Mouse (Mus musculus) stomach, postnatal 0 days (tissue): ENCODE measurements around the gene Ccdc184. TPM values are rescaled to one million over a fixed set of nuclear protein-coding genes. Genes with fewer than 3 reads are reported as not detected.
A peak's percentile ranks its signal among the peaks of the same experiment; 100 is the strongest.

Experiments used
- ATAC-seq: fragments of 200-750 bp; cut with Nextera tagmentation; 2 replicates; pipeline ENCODE4 v1.8.0; 2017; ENCODE audit not compliant: low FRiP score, low TSS enrichment
- DNase-seq: peaks from one replicate; pipeline ENCODE4 v3.0.0-alpha.2; 2016; ENCODE audit warnings: low spot score
- H3K27ac ChIP-seq: fragments of 300-500 bp; sonication (generic); replicated peaks from 2 replicates; pipeline ENCODE4 v1.5.1; 2014; ENCODE audit warnings: mild to moderate bottlenecking, control low read depth
- H3K27me3 ChIP-seq: fragments of 300-500 bp; sonication (generic); 2 replicates; pipeline ENCODE4 v1.6.1; 2014; ENCODE audit warnings: low read length; ENCODE audit not compliant: control insufficient read depth, insufficient read depth
- H3K36me3 ChIP-seq: fragments of 300-500 bp; sonication (generic); 2 replicates; pipeline ENCODE4 v1.6.1; 2014; ENCODE audit warnings: low read length, mixed read lengths; ENCODE audit not compliant: control insufficient read depth, insufficient read depth
- H3K4me1 ChIP-seq: fragments of 300-500 bp; sonication (generic); replicated peaks from 2 replicates; pipeline ENCODE4 v1.6.1; 2014; ENCODE audit warnings: antibody characterized with exemption; ENCODE audit not compliant: control insufficient read depth, insufficient read depth
- H3K4me2 ChIP-seq: fragments of 300-500 bp; sonication (generic); replicated peaks from 2 replicates; pipeline ENCODE4 v1.6.1; 2014; ENCODE audit warnings: low read depth, mild to moderate bottlenecking, control low read depth, moderate library complexity
- H3K4me3 ChIP-seq: fragments of 300-500 bp; sonication (generic); 2 replicates; pipeline ENCODE4 v1.5.1; 2014; ENCODE audit warnings: low read depth, low read length, control low read depth
- H3K9ac ChIP-seq: fragments of 300-500 bp; sonication (generic); 2 replicates; pipeline ENCODE4 v1.6.1; 2014; ENCODE audit warnings: mild to moderate bottlenecking, low read length, control low read depth, mixed read lengths
- H3K9me3 ChIP-seq: fragments of 300-500 bp; sonication (generic); 2 replicates; pipeline ENCODE4 v1.6.1; 2016; ENCODE audit warnings: low read length; ENCODE audit not compliant: control insufficient read depth
- CTCF ChIP-seq: IDR thresholded peaks from 2 replicates; pipeline ENCODE4 v1.5.1; 2016; ENCODE audit warnings: antibody characterized with exemption, low read depth, mild to moderate bottlenecking, moderate library complexity
- EP300 ChIP-seq: optimal IDR thresholded peaks from 2 replicates; pipeline ENCODE3; 2016; ENCODE audit warnings: antibody characterized with exemption
- WGBS: fragments of 180-500 bp; shearing (Covaris S2); extraction: QIAGEN DNeasy Blood & Tissue Kit; methylation state at CpG from one replicate; pipeline ENCODE4 v1.1.7; 2014; 5-methylcytosine and 5-hydroxymethylcytosine counted together
- polyA plus RNA-seq: library from polyadenylated mRNA; unstranded; fragments of >200 nt; fragmentation: Nextera tagmentation; extraction: Ambion mirVana; gene quantifications from 2 replicates; pipeline ENCODE4 v1.2.1, GENCODE M21; 2015

Gene Ccdc184
- polyA plus RNA-seq, 1 experiment from 2014 or later, result 0.95 TPM

DNA sequence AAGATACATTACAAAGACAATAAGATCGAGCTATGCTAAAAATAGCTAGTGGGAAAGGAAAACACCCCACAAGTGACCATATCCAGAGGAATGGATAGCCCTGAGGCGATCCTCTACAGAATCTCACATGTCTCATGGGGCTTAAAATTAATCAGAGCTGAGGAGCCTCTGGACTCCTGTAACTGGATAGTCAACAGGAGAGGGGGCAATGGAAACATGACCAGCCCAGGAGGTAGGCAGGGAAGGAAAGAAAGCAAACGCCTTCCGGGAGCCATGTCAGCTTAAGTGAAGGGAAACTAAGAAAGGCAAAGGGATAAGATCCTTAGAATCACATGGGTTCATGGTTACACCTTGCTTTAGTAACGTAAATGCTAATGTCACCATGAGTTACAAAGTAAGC, 26.1 kb upstream of the Ccdc184 start:
- 86% methylated on average over 5 of the region's 5 CpGs for WGBS
- no peaks in the 10 kb centered on the region for H3K27me3 ChIP-seq
- TF ChIP-seq EP300 (no peak), CTCF (no peak)

DNA sequence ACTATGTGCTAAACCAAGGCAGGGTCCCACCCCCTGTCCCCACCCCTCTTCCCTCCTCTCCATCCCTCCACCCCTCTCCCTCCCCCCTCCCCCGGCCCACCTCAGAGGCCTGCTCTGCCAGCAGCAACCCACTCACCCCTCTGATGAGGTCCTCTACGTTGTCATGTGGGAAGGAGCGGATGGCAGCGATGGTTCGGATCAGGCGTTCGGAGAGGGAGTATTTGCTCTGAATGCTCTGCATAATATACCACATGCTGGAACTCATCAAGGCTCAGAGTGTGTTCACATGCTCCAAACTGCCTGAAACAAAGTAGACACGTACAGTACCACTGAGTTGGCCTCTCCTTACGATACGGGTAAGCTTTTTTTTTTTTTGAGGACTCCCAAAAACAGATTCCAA, 24.4 kb upstream of the Ccdc184 start:
- H3K27ac ChIP-seq, result no peak overlapping the region
- H3K4me1 ChIP-seq, result 0 out of 2 replicates have a peak, but pooled peaks cover 2% of the 10 kb centered on the region
- no peak for TF ChIP-seq CTCF
- no peak for TF ChIP-seq EP300
- no peak overlapping the region for H3K4me2 ChIP-seq
- no peak for ATAC-seq
- H3K4me3 ChIP-seq, result no peak overlapping the region
- WGBS, result 88% methylated on average over 10 of the region's 10 CpGs
- H3K27me3 ChIP-seq, result no peaks in the 10 kb centered on the region
- H3K36me3 ChIP-seq, result peaks cover 4% of the 10 kb centered on the region
- no peaks in the 10 kb centered on the region for H3K9me3 ChIP-seq
- DNase-seq, result no peak
- no peak overlapping the region for H3K9ac ChIP-seq

More for the DNA sequence above, 26.1 kb upstream of the Ccdc184 start:
- H3K4me1 ChIP-seq, result 0 out of 2 replicates have a peak, but pooled peaks cover 2% of the 10 kb centered on the region
- H3K9me3 ChIP-seq, result no peaks in the 10 kb centered on the region
- no peak overlapping the region for H3K4me2 ChIP-seq
- H3K4me3 ChIP-seq, result no peak overlapping the region
- DNase-seq (no peak), ATAC-seq (no peak)
- no peak overlapping the region for H3K9ac ChIP-seq
- H3K27ac ChIP-seq, result no peak overlapping the region
- peaks cover 6% of the 10 kb centered on the region for H3K36me3 ChIP-seq

DNA sequence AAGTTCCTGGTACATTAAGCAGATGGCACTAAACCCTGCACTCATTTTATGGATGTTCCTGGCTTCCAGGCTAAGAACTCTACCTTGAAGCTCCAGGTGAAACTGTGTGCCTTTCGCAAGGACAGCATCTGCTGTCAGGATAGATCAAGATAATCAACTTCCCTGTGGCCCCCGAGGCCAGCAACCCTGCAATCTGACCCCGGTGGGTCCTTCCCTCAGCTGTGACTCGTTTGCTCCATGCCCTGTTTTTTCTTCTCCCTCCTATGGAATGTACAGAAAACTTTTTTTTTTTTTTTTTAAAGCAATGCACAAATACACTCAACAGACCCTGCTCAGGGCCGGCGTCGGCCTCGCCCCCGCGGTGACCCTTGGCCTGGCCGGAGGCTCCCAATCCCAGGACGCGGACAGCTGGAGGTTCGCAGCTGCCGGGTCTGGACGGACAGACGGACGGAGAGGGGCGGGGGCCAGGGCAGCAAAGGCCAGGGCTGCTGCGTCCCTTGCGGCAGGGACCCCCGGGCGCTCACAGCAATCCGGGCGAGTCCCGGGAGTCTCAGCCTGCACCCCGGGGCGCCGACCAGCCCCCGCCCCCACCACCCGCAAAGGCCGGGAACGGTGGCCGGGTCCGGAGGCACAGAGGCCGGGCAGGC, 22.0 kb upstream of the Ccdc184 start:
- H3K27ac ChIP-seq, result peak overlapping the region; percentile 84
- peak overlapping the region; percentile 94 for H3K4me3 ChIP-seq
- 0 out of 2 replicates have a peak, but pooled peaks cover 2% of the 10 kb centered on the region for H3K4me1 ChIP-seq
- no peaks in the 10 kb centered on the region for H3K9me3 ChIP-seq
- DNase-seq (no peak), ATAC-seq (peak; percentile 66)
- no peaks in the 10 kb centered on the region for H3K27me3 ChIP-seq
- TF ChIP-seq CTCF, result no peak
- TF ChIP-seq EP300, result no peak
- H3K4me2 ChIP-seq, result peak overlapping the region; percentile 93
- WGBS, result under 1% methylated on average over 32 of the region's 36 CpGs
- peak overlapping the region; percentile 96 for H3K9ac ChIP-seq
- no peaks in the 10 kb centered on the region; the same call in 1 of the 2 replicates for H3K36me3 ChIP-seq

DNA sequence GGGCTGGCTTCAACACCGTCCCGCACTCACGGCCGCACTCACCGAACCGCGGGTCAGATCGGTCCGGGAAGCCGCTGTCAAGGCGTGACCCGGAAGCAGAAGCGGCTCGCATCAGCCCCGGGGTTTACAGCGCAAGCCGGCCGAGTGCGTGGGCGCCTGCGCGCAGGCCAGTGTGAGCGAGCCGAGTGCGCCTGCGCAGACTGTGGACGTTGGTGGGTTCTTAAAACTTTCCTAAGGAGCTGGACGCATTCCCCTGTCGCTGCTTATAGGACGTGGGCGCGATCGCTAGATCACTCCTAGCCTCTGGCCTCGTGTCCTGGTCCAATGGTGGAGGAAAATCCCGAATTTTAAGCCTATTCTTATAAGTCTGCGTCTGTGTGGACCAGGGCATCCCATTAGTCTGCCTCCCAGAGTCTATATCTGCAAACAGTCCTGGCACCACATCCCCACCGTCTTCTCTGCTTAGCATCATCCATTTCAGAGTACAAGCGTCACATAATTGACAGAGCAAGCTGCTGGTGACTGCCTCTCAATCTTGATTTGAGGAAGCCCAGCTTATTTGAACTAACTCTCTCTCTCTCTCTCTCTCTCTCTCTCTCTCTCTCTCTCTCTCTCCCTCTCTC, 21.3 kb upstream of the Ccdc184 start:
- peak; percentile 93 for DNase-seq
- ATAC-seq, result peak; percentile 98
- WGBS, result under 1% methylated on average over 38 of the region's 38 CpGs

DNA sequence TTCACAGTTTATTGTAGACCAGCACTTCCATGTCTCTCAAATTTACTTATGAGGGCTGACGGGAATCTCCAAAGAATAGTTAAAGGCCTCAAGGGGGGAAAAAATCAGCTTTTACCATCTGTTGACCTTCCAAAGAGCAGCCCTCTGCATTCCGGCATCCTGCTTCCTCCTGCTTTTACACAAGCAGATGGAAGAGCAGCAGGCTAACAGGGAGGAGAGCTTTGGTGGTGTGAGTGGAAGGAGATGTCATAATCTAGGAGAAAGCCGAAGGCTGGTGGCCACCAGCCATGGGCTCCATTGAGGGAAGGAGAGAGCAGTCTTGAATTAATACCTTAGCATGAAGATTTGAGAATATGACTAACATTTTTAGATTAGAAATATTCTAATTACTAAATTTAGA, 18.6 kb upstream of the Ccdc184 start:
- H3K9me3 ChIP-seq, result no peaks in the 10 kb centered on the region
- H3K4me2 ChIP-seq, result no peak overlapping the region
- no peak overlapping the region for H3K27ac ChIP-seq
- no peak for TF ChIP-seq CTCF
- no peak for TF ChIP-seq EP300
- ATAC-seq, result no peak
- no peaks in the 10 kb centered on the region for H3K36me3 ChIP-seq
- H3K4me1 ChIP-seq, result 0 out of 2 replicates have a peak, but pooled peaks cover 2% of the 10 kb centered on the region
- H3K9ac ChIP-seq, result no peak overlapping the region
- no peak overlapping the region for H3K4me3 ChIP-seq
- WGBS, result 75% methylated on average over 3 of the region's 3 CpGs
- H3K27me3 ChIP-seq, result no peaks in the 10 kb centered on the region
- no peak for DNase-seq

More for the DNA sequence above, 21.3 kb upstream of the Ccdc184 start:
- TF ChIP-seq EP300, result no peak
- no peak for TF ChIP-seq CTCF
- Histone ChIP-seq H3K36me3 (no peaks in the 10 kb centered on the region), H3K4me3 (peak overlapping the region; percentile 94), H3K9me3 (no peaks in the 10 kb centered on the region), H3K9ac (peak overlapping the region; percentile 96), H3K27me3 (no peaks in the 10 kb centered on the region), H3K4me1 (0 out of 2 replicates have a peak, but pooled peaks cover 2% of the 10 kb centered on the region), H3K4me2 (peak overlapping the region; percentile 93), H3K27ac (peak overlapping the region; percentile 84)

DNA sequence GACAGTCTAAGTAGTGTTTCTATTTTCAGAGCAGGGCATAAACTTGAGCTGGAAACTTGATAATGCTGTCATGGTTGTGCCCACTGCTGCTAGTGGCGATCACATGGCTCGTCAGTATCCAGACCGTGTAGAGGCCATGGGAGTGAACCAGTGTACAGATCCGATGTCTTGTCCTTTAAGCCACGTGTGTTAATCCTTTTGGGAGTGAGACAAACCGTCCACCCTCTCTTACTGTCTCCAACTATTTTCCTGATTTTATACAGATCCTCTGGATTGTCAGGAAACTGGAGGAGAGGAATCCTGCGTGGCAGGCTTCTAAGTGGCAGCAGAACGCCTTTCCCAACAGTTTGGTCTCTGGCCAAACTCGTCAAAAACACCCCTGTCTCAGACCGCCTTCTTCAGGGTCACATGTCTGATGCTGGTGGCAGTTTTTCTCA, 17.8 kb upstream of the Ccdc184 start:
- Histone ChIP-seq H3K36me3 (no peaks in the 10 kb centered on the region), H3K27me3 (no peaks in the 10 kb centered on the region), H3K9ac (no peak overlapping the region; the same call in 1 of the 2 replicates), H3K4me1 (0 out of 2 replicates have a peak, but pooled peaks cover 2% of the 10 kb centered on the region), H3K27ac (no peak overlapping the region), H3K4me2 (no peak overlapping the region), H3K9me3 (no peaks in the 10 kb centered on the region), H3K4me3 (no peak overlapping the region)
- ATAC-seq (no peak), DNase-seq (no peak)
- 60% methylated on average over 10 of the region's 10 CpGs for WGBS
- TF ChIP-seq EP300 (no peak), CTCF (no peak)
